Mouse (Mus musculus) MN1 (cell line): ENCODE results near the gene Klhl23.
A peak's percentile ranks its signal among the peaks of the same experiment; 100 is the strongest.

Source experiments
- DNase-seq: peaks from one replicate; pipeline ENCODE4 v3.0.0-alpha.2; 2016; ENCODE audit warnings: low spot score

The Klhl23 gene

DNA sequence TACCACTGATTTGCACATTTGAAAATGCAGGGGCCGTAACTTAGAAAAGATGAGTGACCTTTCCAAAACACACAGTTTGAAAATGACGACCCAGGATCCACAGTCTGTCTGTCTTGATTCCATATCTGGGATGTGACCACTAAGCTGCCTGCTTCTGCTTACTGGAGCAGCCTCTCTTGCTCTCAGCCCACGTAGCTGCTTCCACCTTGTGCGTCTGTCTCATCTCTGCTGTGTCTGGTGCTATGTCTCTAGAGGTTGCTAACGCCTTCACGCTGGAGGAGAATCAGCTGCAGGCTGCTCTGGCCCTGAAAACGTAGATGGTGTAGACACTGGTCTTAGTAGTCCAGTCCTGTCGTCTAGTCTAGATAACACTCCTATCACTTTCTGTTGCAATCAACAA lies 8.4 kb downstream of the Klhl23 start:
- no peak for DNase-seq

DNA sequence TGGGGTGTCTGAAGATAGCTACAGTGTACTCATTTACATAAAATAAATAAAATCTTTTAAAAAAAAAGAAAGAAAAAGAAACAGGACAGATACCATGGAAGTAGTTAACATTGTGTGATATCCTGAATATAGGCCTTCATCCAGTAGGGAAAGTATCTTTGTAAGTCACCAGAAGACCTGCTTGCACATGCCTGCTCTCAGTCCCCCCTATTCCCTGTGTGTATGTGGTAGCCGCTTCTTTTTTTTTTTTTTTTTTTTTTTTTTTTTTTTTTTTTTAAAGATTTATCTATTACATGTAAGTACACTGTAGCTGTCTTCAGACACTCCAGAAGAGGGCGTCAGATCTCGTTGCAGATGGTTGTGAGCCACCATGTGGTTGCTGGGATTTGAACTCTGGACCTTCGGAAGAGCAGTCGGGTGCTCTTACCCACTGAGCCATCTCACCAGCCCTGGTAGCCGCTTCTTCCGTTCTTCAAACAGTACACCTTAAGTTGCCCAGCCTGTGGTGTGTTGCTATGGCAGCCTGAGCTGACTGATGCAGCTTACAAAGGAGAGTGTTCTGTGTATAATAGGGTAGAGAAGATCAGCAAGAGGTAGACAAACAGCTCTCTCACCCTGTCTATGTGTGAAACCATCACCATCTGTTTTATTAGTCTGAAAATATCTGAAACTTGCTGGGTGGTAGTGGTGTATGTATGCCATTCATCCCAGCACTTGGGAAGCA lies 15.7 kb downstream of the Klhl23 start:
- DNase-seq: no peak

DNA sequence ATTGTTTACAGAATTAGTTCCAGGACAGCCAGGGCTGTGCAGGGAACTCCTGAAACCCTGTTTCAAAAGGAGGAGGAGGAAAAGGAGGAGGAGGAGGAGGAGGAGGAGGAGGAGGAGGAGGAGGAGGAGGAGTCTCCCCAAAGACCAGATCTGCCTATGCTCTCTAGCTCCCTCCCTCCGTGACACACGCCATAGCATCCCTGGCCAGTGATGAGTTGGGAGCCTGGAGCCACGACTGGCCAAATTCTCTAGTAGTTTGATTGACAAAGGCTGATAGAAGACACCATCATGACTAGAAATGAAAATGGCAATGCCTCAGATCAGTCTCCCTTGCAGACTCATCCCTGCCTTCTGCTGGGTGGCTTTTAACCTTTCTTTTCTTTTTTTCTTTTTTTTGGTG lies 16.3 kb downstream of the Klhl23 start:
- no peak for DNase-seq

DNA sequence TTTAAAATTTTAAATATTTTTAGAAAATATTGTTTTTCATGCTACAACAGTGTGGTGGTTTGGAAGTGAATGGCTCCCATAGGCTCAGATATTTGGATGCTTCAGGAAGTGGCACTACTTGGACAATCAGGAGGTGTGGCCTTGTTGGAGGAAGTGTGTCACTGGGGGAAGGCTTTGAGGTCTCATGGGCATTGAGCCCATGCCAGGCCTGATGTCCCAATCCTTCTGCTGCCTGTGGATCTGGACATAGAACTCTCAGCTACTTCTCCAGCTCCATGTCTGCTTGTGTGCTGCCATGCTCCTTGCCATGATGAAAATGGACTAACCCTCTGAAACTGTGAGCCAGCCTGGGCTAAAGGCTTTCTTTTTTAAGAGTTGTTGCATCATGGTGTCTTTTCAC lies 17.0 kb downstream of the Klhl23 start:
- DNase-seq: no peak

- no peak for DNase-seq
Observed at GRCm38 (mm10) chr2:69840261-69840660, 18.5 kb downstream of the Klhl23 start.

GRCm38 (mm10) chr2:69849215-69849614 lies 27.5 kb downstream of the Klhl23 start:
- no peak for DNase-seq

- DNase-seq: no peak
Observed at GRCm38 (mm10) chr2:69851427-69852058, 29.8 kb downstream of the Klhl23 start.

GRCm38 (mm10) chr2:69856392-69856791 lies 34.6 kb downstream of the Klhl23 start:
- no peak for DNase-seq

- no peak for DNase-seq
Observed at GRCm38 (mm10) chr2:69857882-69858281, 36.1 kb downstream of the Klhl23 start.

- no peak for DNase-seq
Observed at GRCm38 (mm10) chr2:69860972-69861452, 39.3 kb downstream of the Klhl23 start.

GRCm38 (mm10) chr2:69861485-69862091 lies 39.8 kb downstream of the Klhl23 start, which contains the start of gene Ssb:
Gene Ssb, plus strand, starts transcription at chr2:69861562.
- peak; percentile 96 for DNase-seq

GRCm38 (mm10) chr2:69862117-69862657 lies 40.4 kb downstream of the Klhl23 start:
- peak; percentile 30 for DNase-seq

GRCm38 (mm10) chr2:69883990-69884391 lies 62.2 kb downstream of the Klhl23 start:
- no peak for DNase-seq

DNA sequence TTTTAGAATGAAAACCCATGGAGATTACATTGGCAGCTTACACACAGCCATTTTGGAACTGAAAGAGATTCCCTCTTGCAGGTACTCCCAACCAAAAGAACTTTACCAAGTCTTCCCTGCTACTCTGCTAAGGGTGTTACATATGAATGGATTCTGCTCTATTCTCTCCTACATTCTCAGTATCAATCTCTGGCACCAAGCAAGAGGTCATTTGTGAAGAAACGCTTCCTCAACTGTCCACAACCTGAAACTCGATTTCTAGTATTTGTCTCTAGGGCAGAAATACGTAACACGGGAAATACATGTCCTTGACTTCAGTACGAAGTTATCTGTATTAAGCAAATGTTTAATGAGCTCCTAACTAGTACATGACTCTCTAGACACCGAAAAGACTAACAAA lies 62.8 kb downstream of the Klhl23 start:
- DNase-seq: no peak

DNA sequence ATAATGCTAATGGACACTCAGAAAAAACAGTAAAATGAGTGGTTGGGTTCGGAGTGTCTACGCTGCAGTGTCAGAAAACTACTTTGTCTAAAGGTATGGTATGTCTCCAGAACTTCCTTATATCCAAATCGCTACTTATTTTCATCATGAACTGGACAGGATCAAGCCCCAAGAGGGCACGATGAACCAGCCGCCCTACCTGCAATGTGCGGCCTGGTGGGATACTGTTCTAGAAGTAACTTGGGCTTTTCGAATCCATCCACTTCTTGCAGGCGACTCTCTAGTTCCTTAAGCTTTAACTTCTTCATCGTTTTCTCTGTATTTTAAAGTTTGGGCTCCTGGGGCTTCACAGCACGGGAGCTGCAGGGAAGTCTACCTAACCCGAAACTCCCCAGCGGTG lies 63.3 kb downstream of the Klhl23 start:
- no peak for DNase-seq

- peak; percentile 91 for DNase-seq
Observed at GRCm38 (mm10) chr2:69885451-69886305, 63.9 kb downstream of the Klhl23 start, which contains the start of gene Mettl5. Gene Mettl5, minus strand, starts transcription at chr2:69885615.
